Mouse (Mus musculus) limb, embryonic 15.5 days (tissue): ENCODE results near the gene Gm43517. TPM values are rescaled to one million over a fixed set of nuclear protein-coding genes. Genes with fewer than 3 reads are reported as not detected.

Experiments
- ATAC-seq: fragments of 200-750 bp; cut with Nextera tagmentation; 2 replicates; pipeline ENCODE4 v1.8.0; 2017; ENCODE audit warnings: low read depth, moderate TSS enrichment; ENCODE audit not compliant: insufficient number of reproducible peaks, low FRiP score, low TSS enrichment
- H3K27ac ChIP-seq: fragments of 300-500 bp; sonication (generic); 2 replicates; pipeline ENCODE4 v1.5.1; 2015; ENCODE audit warnings: moderate library complexity, mild to moderate bottlenecking, inconsistent platforms
- H3K27me3 ChIP-seq: fragments of 300-500 bp; sonication (generic); 2 replicates; pipeline ENCODE4 v1.6.1; 2015; ENCODE audit warnings: inconsistent platforms
- H3K36me3 ChIP-seq: fragments of 300-500 bp; sonication (generic); 2 replicates; pipeline ENCODE4 v1.6.1; 2015; ENCODE audit warnings: inconsistent platforms
- H3K4me1 ChIP-seq: fragments of 300-500 bp; sonication (generic); 2 replicates; pipeline ENCODE4 v1.6.1; 2015; ENCODE audit warnings: inconsistent platforms
- H3K4me2 ChIP-seq: fragments of 300-500 bp; sonication (generic); 2 replicates; pipeline ENCODE4 v1.6.1; 2015; ENCODE audit warnings: mild to moderate bottlenecking, inconsistent platforms
- H3K4me3 ChIP-seq: fragments of 300-500 bp; sonication (generic); 2 replicates; pipeline ENCODE4 v1.5.1; 2015; ENCODE audit warnings: mild to moderate bottlenecking, inconsistent platforms
- H3K9ac ChIP-seq: fragments of 300-500 bp; sonication (generic); 2 replicates; pipeline ENCODE4 v1.6.1; 2015; ENCODE audit warnings: inconsistent platforms
- H3K9me3 ChIP-seq: fragments of 300-500 bp; sonication (generic); 2 replicates; pipeline ENCODE4 v1.6.1; 2016; ENCODE audit warnings: inconsistent platforms
- WGBS: fragments of 180-500 bp; shearing (Covaris S2); methylation state at CpG from one replicate; pipeline ENCODE4 v1.1.7; 2015; 5-methylcytosine and 5-hydroxymethylcytosine counted together
- polyA plus RNA-seq: library from polyadenylated mRNA; unstranded; fragments of >200 nt; fragmentation: Nextera tagmentation; extraction: Ambion mirVana; gene quantifications from 2 replicates; pipeline ENCODE4 v1.2.1, GENCODE M21; 2015

Gene Gm43517
- polyA plus RNA-seq, 1 experiment from 2014 or later = not detected

DNA sequence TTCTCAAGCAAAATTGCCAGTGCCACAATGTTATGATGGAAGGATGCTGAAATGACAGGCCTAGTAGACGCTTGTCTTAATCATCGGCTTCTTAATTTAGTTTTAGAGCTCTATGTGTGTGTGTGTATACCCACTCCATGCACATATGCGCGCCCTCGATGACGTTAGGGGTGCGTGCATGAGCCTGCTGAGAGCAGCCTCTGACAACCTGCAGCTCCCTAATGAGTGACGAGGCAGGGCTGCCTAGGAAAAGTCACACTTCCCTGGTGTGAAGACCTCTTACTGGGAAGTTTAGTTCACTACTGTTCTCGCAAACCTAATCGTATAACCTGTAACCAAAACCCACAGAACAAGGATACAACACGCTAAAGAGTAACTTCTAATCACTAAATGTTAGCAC is 5.5 kb upstream of the Gm43517 start:
- WGBS = 5% methylated on average over 11 of the region's 11 CpGs
- H3K27me3 ChIP-seq = peaks cover 95% of the 10 kb centered on the region
- no peak for ATAC-seq
- no peak overlapping the region for H3K4me2 ChIP-seq
- H3K4me3 ChIP-seq = no peak overlapping the region
- H3K4me1 ChIP-seq = peaks cover 15% of the 10 kb centered on the region
- no peaks in the 10 kb centered on the region for H3K36me3 ChIP-seq
- H3K9me3 ChIP-seq = no peaks in the 10 kb centered on the region
- H3K9ac ChIP-seq = no peak overlapping the region
- H3K27ac ChIP-seq = no peak overlapping the region

DNA sequence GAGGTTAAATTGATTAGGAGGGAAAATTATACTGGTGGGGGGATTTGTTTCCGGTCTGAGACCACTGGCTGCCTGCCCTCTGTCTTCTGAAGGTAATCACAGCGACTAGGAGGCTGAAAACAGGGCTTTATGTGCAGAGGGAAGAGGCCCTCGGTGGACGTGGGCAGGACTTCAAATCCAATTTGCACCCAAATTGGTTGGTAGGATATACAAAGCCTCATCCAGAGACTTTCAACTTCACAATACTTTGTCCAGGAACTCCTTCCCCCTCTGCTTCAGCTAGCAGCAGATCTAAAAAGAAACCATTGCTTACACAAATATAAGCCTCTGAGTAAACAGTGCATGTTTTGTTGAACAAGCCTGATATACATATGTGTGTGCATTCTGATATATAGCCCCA is 4.5 kb upstream of the Gm43517 start:
- H3K4me1 ChIP-seq = peaks cover 20% of the 10 kb centered on the region
- 0% methylated on average over 4 of the region's 4 CpGs for WGBS
- H3K4me2 ChIP-seq = no peak overlapping the region
- H3K27ac ChIP-seq = no peak overlapping the region
- H3K27me3 ChIP-seq = peaks cover 97% of the 10 kb centered on the region
- H3K9ac ChIP-seq = no peak overlapping the region
- H3K4me3 ChIP-seq = no peak overlapping the region
- no peaks in the 10 kb centered on the region for H3K36me3 ChIP-seq
- H3K9me3 ChIP-seq = no peaks in the 10 kb centered on the region; the same call in 1 of the 2 replicates
- ATAC-seq = no peak

DNA sequence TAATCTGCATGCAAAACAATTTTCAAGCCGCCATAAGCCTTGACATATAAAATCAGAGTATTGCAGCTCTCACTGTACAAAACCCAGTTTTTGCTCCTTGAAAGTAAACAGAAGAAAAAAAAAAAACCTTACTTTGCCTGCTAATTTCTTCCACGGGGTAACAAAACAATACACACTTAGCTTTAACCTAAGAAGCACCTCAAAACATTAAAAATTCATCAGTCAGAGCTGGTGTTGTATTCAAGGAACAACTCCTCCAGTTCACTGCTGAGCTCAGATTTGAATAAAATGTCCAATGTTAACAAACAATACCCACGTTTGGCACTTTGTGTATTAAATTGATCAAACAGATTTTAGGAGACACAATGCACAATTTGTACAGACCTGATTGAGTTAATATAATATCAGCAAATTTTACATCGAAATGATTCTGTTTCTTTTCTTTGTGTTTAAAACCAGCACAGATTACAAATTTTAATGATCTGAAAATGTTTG is 3.9 kb upstream of the Gm43517 start:
- WGBS = 6% methylated on average over 4 of the region's 4 CpGs
- no peak overlapping the region for H3K4me3 ChIP-seq
- ATAC-seq = no peak
- peaks cover 20% of the 10 kb centered on the region for H3K4me1 ChIP-seq
- no peak overlapping the region for H3K4me2 ChIP-seq
- no peaks in the 10 kb centered on the region; the same call in 1 of the 2 replicates for H3K9me3 ChIP-seq
- H3K27ac ChIP-seq = no peak overlapping the region
- H3K9ac ChIP-seq = no peak overlapping the region
- H3K36me3 ChIP-seq = no peaks in the 10 kb centered on the region
- peaks cover 97% of the 10 kb centered on the region for H3K27me3 ChIP-seq

DNA sequence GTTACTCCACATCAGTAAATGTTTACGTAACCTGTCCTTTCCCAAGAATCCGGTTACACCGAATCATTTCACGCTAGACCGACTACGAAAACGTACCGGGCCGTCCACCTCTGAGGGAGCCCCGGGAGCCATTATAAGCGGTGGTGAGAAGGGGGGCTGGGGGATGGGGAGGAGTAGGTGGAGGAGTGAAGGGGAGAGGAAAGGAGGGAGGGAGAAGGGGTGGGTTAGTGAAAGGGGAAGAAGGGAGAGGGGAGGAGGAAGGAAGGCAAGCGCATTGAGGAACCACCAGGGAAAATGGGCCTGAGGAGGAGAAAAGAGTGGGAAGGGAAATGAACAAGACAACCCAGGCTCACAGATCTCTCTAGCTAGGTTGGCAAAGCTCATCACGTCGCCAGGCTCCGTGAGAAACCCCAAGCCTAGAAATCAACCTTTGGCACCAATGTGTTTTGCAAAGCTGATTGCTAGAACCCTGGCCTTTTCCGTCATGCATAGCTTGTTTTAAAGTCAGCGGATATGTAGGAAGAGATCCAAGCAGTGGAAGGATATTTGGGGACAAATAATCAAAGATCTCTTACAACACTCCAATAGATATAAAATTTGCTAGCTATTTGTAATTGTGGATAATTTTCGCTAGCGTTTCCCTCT is 3.1 kb upstream of the Gm43517 start:
- Histone ChIP-seq H3K27me3 (peaks cover 90% of the 10 kb centered on the region), H3K36me3 (no peaks in the 10 kb centered on the region), H3K9me3 (no peaks in the 10 kb centered on the region; the same call in 1 of the 2 replicates), H3K4me1 (peaks cover 20% of the 10 kb centered on the region), H3K4me3 (no peak overlapping the region), H3K4me2 (no peak overlapping the region), H3K9ac (no peak overlapping the region), H3K27ac (no peak overlapping the region)
- no peak for ATAC-seq
- WGBS = 2% methylated on average over 19 of the region's 19 CpGs

DNA sequence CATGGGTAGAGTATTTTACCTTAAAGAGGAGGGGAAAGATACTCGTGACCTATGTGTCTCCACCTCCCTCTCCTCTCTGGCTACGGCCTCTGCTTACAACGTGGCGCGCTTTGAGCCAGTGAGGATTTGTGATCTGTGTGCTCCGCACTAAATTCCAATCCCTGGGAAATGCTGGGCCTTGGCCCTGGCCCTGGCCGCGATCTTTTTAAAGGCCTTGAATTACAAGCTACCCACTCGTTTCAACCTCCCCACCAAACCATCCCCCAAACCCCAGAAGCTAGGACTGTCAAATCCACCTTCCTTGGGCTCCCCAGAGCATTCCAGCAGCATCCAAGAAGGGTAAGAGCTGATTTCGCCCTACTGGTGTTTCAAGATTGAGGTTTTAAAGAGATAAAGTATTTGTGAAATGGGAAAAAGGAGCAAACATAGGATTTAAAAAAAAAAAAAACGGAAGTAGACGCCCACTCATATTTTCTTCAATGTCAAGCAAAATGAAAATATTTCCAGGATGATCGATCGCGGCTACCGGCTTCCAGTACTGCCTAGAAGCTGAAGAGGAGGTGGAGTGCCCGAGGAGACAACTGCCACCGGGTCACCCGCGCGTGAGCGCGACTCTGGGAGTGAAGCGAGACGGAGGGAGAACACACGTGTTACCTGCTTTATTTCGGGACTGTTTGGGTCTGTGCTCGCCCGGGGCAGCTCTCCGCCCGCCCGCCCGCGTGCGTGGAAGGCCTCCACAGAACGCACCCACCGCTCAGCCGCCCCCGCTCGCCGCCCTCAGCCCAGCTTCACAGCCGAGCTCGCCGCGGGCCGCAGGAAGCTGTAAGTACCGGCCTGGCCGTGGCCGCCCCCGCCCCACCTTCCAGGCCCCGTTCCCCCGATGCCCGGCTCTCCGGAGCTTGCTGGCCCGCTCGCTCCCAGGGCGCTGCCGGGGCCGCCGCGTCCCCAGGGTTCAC is 2.1 kb upstream of the Gm43517 start, which contains the start of gene Foxg1:
Gene Foxg1 (plus strand): TSS at position 96 of the 956 bp plus-strand sequence.
- WGBS = 1% methylated on average over 61 of the region's 61 CpGs
- no peak within 1 kb of the TSS for H3K9ac ChIP-seq

DNA sequence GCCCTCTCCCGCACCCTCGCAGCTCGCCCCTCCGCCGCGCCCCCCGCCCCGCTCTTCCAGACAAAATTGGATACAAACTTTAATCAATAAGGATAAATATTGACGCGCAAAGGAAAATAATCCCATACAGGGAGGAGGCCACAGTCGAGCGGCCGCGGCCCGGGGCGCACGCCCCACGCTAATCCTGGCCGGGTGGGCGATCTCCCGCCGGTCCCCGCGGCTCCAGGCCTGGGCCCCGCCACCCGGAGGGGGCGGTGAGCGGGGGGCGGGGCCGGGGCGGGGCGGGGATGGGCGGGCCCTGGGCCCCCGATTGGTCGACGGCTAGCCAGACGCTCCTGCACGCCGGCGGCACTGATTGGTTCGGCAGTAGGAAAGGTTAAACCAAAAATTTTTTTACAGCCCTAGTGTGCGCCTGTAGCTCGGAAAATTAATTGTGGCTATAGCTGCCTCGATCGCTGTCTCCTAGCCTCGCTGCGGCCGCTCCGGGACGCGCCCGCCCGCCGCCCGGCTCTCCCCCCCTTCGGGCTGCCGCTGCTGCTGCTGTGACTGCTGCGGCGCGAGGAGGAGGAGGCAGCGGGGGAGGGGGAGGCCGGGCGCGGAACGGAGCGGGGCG is 1.3 kb upstream of the Gm43517 start:
- Histone ChIP-seq H3K36me3 (no peaks in the 10 kb centered on the region), H3K4me1 (peaks cover 20% of the 10 kb centered on the region), H3K4me3 (peak overlapping the region; percentile 39), H3K27ac (no peak overlapping the region), H3K9ac (no peak overlapping the region), H3K4me2 (peak overlapping the region; percentile 56), H3K27me3 (peaks cover 80% of the 10 kb centered on the region), H3K9me3 (no peaks in the 10 kb centered on the region; the same call in 1 of the 2 replicates)
- ATAC-seq = peak; percentile 57
- under 1% methylated on average over 45 of the region's 67 CpGs for WGBS

More for the DNA sequence above, 2.1 kb upstream of the Gm43517 start, which contains the start of gene Foxg1:
- H3K4me2 ChIP-seq = peak within 1 kb of the TSS; percentile 56
- peaks cover 82% of the 10 kb centered on the region for H3K27me3 ChIP-seq
- H3K27ac ChIP-seq = no peak within 1 kb of the TSS
- peak within 1 kb of the TSS; percentile 39 for H3K4me3 ChIP-seq
- peaks cover 20% of the 10 kb centered on the region for H3K4me1 ChIP-seq
- no peaks in the 10 kb centered on the region; the same call in 1 of the 2 replicates for H3K9me3 ChIP-seq
- ATAC-seq = no peak
- no peaks in the 10 kb centered on the region for H3K36me3 ChIP-seq

DNA sequence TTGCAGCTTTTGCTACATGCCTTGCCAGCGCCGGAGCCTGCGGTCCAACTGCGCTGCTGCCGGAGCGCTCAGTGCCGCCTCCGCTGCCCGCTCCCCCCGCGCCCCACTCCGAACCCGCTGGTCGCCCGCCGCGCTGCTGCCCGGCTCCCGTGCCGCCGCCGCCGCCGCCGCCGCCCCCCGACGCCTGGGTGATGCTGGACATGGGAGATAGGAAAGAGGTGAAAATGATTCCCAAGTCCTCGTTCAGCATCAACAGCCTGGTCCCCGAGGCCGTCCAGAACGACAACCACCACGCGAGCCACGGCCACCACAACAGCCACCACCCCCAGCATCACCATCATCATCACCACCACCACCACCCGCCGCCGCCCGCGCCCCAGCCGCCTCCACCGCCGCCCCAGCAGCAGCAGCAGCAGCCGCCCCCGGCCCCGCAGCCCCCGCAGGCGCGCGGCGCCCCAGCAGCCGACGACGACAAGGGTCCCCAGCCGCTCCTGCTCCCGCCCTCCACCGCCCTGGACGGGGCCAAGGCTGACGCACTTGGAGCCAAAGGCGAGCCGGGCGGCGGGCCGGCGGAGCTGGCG is 589 bp upstream of the Gm43517 start:
- Histone ChIP-seq H3K9ac (no peak overlapping the region), H3K4me3 (peak overlapping the region; percentile 39), H3K4me2 (peak overlapping the region; percentile 56), H3K27me3 (peaks cover 72% of the 10 kb centered on the region), H3K9me3 (no peaks in the 10 kb centered on the region; the same call in 1 of the 2 replicates), H3K4me1 (peaks cover 20% of the 10 kb centered on the region), H3K27ac (no peak overlapping the region), H3K36me3 (no peaks in the 10 kb centered on the region)
- no peak for ATAC-seq
- WGBS = 2% methylated on average over 47 of the region's 66 CpGs

DNA sequence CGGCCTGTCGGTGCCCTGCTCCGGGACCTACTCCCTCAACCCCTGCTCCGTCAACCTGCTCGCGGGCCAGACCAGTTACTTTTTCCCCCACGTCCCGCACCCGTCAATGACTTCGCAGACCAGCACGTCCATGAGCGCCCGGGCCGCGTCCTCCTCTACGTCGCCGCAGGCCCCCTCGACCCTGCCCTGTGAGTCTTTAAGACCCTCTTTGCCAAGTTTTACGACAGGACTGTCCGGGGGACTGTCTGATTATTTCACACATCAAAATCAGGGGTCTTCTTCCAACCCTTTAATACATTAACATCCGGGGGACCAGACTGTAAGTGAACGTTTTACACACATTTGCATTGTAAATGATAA is 637 bp downstream of the Gm43517 start:
- Histone ChIP-seq H3K36me3 (no peaks in the 10 kb centered on the region), H3K9ac (no peak overlapping the region), H3K4me1 (peaks cover 20% of the 10 kb centered on the region), H3K4me3 (no peak overlapping the region), H3K9me3 (no peaks in the 10 kb centered on the region; the same call in 1 of the 2 replicates), H3K27ac (no peak overlapping the region), H3K4me2 (no peak overlapping the region), H3K27me3 (peaks cover 71% of the 10 kb centered on the region)
- 2% methylated on average over 23 of the region's 23 CpGs for WGBS
- ATAC-seq = no peak

DNA sequence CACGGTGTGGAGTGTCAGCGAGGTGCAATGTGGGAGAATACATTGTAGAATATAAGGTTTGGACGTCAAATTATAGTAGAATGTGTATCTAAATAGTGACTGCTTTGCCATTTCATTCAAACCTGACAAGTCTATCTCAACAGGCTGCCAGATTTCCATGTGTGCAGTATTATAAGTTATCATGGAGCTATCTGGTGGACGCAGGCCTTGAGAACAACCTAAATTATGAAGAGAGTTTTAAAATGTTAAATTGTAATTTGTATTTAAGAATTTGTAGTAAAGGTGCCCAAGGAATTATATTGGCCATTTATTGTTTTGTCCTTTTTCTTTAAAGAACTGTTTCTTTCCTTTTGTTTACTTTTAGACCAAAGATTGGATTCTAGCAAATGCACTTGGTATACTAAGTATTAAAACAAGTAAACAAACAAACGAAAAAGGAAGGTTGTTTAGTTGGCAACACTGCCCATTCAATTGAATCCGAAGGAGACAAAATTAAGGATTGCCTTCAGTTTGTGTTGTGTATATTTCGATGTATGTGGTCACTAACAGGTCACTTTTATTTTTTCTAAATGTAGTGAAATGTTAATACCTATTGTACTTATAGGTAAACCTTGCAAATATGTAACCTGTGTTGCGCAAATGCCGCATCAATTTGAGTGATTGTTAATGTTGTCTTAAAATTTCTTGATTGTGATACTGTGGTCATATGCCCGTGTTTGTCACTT is 1.3 kb downstream of the Gm43517 start:
- WGBS = 15% methylated on average over 10 of the region's 10 CpGs

DNA sequence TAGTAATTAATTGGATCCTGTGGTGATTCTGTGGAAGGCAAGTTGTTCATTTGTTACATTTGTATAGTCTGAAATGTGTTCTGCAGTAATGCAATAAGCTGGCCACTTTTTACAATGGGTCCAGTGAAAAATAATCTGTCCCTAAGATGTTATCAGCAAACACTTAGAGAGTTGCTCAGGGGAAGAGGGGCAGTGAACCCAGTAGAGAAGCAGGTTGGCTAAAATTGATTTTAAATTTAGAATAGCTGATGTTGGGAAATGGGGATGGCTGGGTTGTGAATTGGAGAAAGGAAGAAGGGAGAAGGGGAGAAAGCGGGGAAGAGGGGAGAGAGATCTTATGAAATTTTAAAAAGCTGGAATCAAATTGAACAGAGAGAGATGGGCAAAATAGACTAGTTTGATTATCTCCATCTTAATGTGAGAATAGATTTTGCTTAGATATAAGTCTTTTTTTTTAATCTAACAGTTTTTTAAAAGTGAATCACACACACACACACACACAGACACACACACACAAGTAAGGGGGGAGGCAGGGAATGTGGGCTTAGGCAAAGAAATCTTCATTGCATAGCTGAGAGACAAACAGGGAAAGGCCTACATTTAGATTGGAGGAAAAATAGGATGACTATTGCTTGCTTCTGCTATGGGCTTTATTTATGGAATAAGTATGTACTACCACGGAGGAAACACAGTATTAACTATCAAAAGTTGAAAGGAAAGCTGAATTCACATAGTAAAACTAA is 3.1 kb downstream of the Gm43517 start:
- H3K9me3 ChIP-seq = no peaks in the 10 kb centered on the region; the same call in 1 of the 2 replicates
- ATAC-seq = no peak
- WGBS = 16% methylated on average over 2 of the region's 2 CpGs
- peaks cover 27% of the 10 kb centered on the region for H3K4me1 ChIP-seq
- H3K36me3 ChIP-seq = no peaks in the 10 kb centered on the region
- peaks cover 73% of the 10 kb centered on the region for H3K27me3 ChIP-seq
- H3K4me3 ChIP-seq = no peak overlapping the region
- H3K4me2 ChIP-seq = no peak overlapping the region
- H3K27ac ChIP-seq = no peak overlapping the region
- no peak overlapping the region for H3K9ac ChIP-seq

More for the DNA sequence above, 1.3 kb downstream of the Gm43517 start:
- Histone ChIP-seq H3K4me3 (no peak overlapping the region), H3K9me3 (no peaks in the 10 kb centered on the region; the same call in 1 of the 2 replicates), H3K4me1 (peaks cover 23% of the 10 kb centered on the region), H3K9ac (no peak overlapping the region), H3K4me2 (no peak overlapping the region), H3K27ac (no peak overlapping the region), H3K27me3 (peaks cover 73% of the 10 kb centered on the region), H3K36me3 (no peaks in the 10 kb centered on the region)
- no peak for ATAC-seq
